Mouse (Mus musculus): ENCODE measurements at regions not wholly inside any gene's neighbourhood (a gene's known extent, or its start where the extent isn't known, plus 50 kb on each side); places are given as distances from the start of the nearest gene placed in this dataset.
A peak's percentile ranks its signal among the peaks of the same experiment; 100 is the strongest.

- H3K9ac ChIP-seq (ENCODE audit: low read depth, low read length): no peak overlapping the region
- TF ChIP-seq CTCF (IDR thresholded peaks at IDR 0.05; ENCODE audit: low read depth): peak; percentile 35; the same call in 1 of the 2 replicates
- no peaks in the 10 kb centered on the region for H3K36me3 ChIP-seq (ENCODE audit: control insufficient read depth, insufficient read depth)
- no peak overlapping the region for H3K4me3 ChIP-seq (ENCODE audit: low read depth, low read length)
- H3K4me1 ChIP-seq (replicated peaks; ENCODE audit: control insufficient read depth, insufficient read depth, low read length): no peaks in the 10 kb centered on the region
- 23% methylated on average over 2 of the region's 2 CpGs for WGBS
- H3K9me3 ChIP-seq (ENCODE audit: control insufficient read depth): no peaks in the 10 kb centered on the region
- no peaks in the 10 kb centered on the region for H3K27me3 ChIP-seq (replicated peaks; ENCODE audit: control insufficient read depth, insufficient read depth, low read length)
- no peak overlapping the region for H3K27ac ChIP-seq (ENCODE audit: low read depth, low read length)
- no peak overlapping the region for H3K4me2 ChIP-seq (replicated peaks; ENCODE audit: low read depth)
- no peak for ATAC-seq
These were observed 426.3 kb upstream of the Tpk1 start for GRCm38 (mm10) chr6:44092336-44092735.

DNA sequence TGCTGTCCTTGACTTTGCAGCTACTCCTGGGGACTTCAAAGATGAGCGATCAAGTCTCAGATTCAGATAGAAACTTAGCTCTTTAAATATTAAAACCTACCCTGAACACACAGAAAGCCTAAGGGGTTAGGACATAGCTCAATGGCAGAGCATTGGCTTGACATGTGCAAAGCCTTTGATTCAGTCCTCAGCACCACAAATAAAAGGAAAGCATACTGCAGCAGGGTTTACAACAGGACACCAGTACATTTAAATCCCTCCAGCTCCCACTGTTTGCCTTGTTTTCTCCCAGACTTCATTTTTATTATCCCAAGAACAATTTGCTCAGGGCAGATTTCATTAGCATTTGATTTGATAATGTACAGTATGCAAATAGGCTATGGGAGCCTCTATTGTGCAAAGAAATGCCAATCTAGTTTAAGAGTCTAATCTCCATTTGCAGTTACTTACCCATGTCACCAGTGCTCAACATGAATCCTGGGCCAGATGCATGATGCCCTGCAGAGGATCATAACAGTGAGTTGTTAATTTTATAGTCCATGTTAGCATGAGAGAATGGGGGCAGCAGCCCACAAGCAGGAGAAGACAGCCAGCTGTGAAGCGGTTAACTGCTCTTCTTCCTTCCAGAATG, 416.0 kb upstream of the Tpk1 start:
- no peak overlapping the region for H3K27ac ChIP-seq (ENCODE audit: low read depth, low read length)
- ATAC-seq: no peak
- no peaks in the 10 kb centered on the region for H3K27me3 ChIP-seq (replicated peaks; ENCODE audit: control insufficient read depth, insufficient read depth, low read length)
- no peaks in the 10 kb centered on the region for H3K36me3 ChIP-seq (ENCODE audit: control insufficient read depth, insufficient read depth)
- no peak overlapping the region for H3K4me2 ChIP-seq (replicated peaks; ENCODE audit: low read depth)
- H3K4me3 ChIP-seq (ENCODE audit: low read depth, low read length): no peak overlapping the region
- H3K9ac ChIP-seq (ENCODE audit: low read depth, low read length): no peak overlapping the region
- no peaks in the 10 kb centered on the region for H3K4me1 ChIP-seq (replicated peaks; ENCODE audit: control insufficient read depth, insufficient read depth, low read length)
- TF ChIP-seq CTCF (IDR thresholded peaks at IDR 0.05; ENCODE audit: low read depth): no peak
- WGBS: 90% methylated on average over 2 of the region's 2 CpGs
- no peaks in the 10 kb centered on the region for H3K9me3 ChIP-seq (ENCODE audit: control insufficient read depth)

DNA sequence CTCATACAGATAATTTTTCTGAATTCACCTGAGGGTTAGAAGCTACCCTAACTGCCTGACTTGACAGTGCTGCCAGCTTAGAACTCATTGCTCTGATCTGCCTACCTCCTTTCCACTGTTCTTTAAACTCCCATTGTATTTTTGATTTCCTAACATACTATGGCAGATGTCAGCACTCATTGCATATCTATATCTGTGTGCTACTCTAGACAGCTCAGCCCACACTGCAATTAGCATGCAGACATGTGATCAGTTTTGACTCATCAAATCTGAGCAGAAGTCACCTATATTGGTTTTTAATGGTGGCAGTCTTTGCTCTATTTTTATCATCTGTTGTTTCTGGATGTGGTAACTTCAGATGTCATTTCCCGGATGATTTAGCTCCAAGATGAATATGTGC, 407.0 kb upstream of the Tpk1 start:
- 75% methylated on average over 1 of the region's 1 CpGs for WGBS

DNA sequence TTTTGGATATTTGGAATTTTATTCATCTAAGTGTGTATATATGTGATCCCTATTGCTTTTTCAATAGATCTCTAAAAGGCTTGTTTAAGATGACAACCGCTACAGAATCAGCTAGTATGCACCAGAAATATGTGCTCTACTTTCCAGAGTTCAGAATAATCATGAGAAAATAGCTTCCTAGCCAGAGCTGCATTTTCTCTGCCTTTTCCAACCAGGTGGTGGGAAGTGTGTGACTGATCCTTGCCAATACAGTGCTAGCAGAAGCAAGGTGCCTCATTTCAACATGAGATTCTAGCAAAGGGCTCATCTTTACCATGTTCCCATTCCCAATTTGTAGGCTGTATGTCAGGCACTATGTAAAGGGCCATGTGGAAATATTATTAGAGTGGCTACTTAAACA, 401.8 kb upstream of the Tpk1 start:
- H3K27ac ChIP-seq (ENCODE audit: low read depth, low read length): no peak overlapping the region
- no peak overlapping the region for H3K4me2 ChIP-seq (replicated peaks; ENCODE audit: low read depth)
- 80% methylated on average over 1 of the region's 1 CpGs for WGBS
- H3K36me3 ChIP-seq (ENCODE audit: control insufficient read depth, insufficient read depth): no peaks in the 10 kb centered on the region
- H3K4me3 ChIP-seq (ENCODE audit: low read depth, low read length): no peak overlapping the region
- H3K4me1 ChIP-seq (replicated peaks; ENCODE audit: control insufficient read depth, insufficient read depth, low read length): no peaks in the 10 kb centered on the region
- no peaks in the 10 kb centered on the region for H3K9me3 ChIP-seq (ENCODE audit: control insufficient read depth)
- no peak for TF ChIP-seq CTCF (IDR thresholded peaks at IDR 0.05; ENCODE audit: low read depth)
- no peak for ATAC-seq
- no peaks in the 10 kb centered on the region for H3K27me3 ChIP-seq (replicated peaks; ENCODE audit: control insufficient read depth, insufficient read depth, low read length)
- H3K9ac ChIP-seq (ENCODE audit: low read depth, low read length): no peak overlapping the region

More for the DNA sequence above, 407.0 kb upstream of the Tpk1 start:
- Histone ChIP-seq H3K4me3 (ENCODE audit: low read depth, low read length) (no peak overlapping the region), H3K27me3 (replicated peaks; ENCODE audit: control insufficient read depth, insufficient read depth, low read length) (no peaks in the 10 kb centered on the region), H3K9me3 (ENCODE audit: control insufficient read depth) (no peaks in the 10 kb centered on the region), H3K4me1 (replicated peaks; ENCODE audit: control insufficient read depth, insufficient read depth, low read length) (no peaks in the 10 kb centered on the region), H3K27ac (ENCODE audit: low read depth, low read length) (no peak overlapping the region), H3K9ac (ENCODE audit: low read depth, low read length) (no peak overlapping the region), H3K4me2 (replicated peaks; ENCODE audit: low read depth) (no peak overlapping the region), H3K36me3 (ENCODE audit: control insufficient read depth, insufficient read depth) (no peaks in the 10 kb centered on the region)
- no peak for TF ChIP-seq CTCF (IDR thresholded peaks at IDR 0.05; ENCODE audit: low read depth)
- ATAC-seq: no peak

Data from intestine, postnatal 0 days (tissue).